In genomic region chr6:47465400-47465799, GRCm38 (mm10) we compare ENCODE assay signal across 11 mouse cellular contexts. TPM values are rescaled to one million over a fixed set of nuclear protein-coding genes. Genes with fewer than 3 reads are reported as not detected.
DNase-seq lines count a peak whose midpoint lies in the region; ATAC-seq lines count a peak whose summit lies in the region.
"Had no signal": no experiment of that assay in that cellular context is flagged by ENCODE, and none has a peak within 500 bp of the region (broad histone marks: within the 10 kb centered on the region; RNA-seq: fewer than 3 reads in every experiment).

No protein-coding gene starts in this region.

- ATAC-seq in forebrain, embryonic 14.5 days = no peak
- no peak for ATAC-seq in forebrain, embryonic 12.5 days (ENCODE audit: low FRiP score)
- ATAC-seq in midbrain, embryonic 14.5 days (ENCODE audit: low FRiP score, low TSS enrichment) = no peak
- no peak for ATAC-seq in midbrain, embryonic 13.5 days
- peak; percentile 78 for ATAC-seq in liver, embryonic 12.5 days
- ATAC-seq in kidney, embryonic 16.5 days (ENCODE audit: low FRiP score, low TSS enrichment) = no peak

- WGBS in forebrain, embryonic 14.5 days = 62% methylated on average over 2 of the region's 2 CpGs
- WGBS in forebrain, embryonic 12.5 days = 86% methylated on average over 2 of the region's 2 CpGs
- 88% methylated on average over 2 of the region's 2 CpGs for WGBS in midbrain, embryonic 14.5 days
- 87% methylated on average over 2 of the region's 2 CpGs for WGBS in midbrain, embryonic 13.5 days
- WGBS in liver, embryonic 12.5 days (ENCODE audit: insufficient replicate concordance) = 29% methylated on average over 2 of the region's 2 CpGs
- 48% methylated on average over 2 of the region's 2 CpGs for WGBS in kidney, embryonic 16.5 days

- 0 out of 2 replicates have a peak, but pooled peaks cover 4% of the 10 kb centered on the region for H3K4me1 ChIP-seq in forebrain, embryonic 14.5 days (ENCODE audit: control insufficient read depth, insufficient read depth, low read length)
- H3K4me1 ChIP-seq in forebrain, embryonic 12.5 days = no peaks in the 10 kb centered on the region
- no peaks in the 10 kb centered on the region for H3K4me1 ChIP-seq in midbrain, embryonic 14.5 days (ENCODE audit: control insufficient read depth, insufficient read depth, low read length)
- no peaks in the 10 kb centered on the region for H3K4me1 ChIP-seq in midbrain, embryonic 13.5 days (replicated peaks)
- peaks cover 52% of the 10 kb centered on the region for H3K4me1 ChIP-seq in liver, embryonic 12.5 days
- no peaks in the 10 kb centered on the region for H3K4me1 ChIP-seq in kidney, embryonic 16.5 days (ENCODE audit: insufficient read depth, low read length)

- H3K9ac ChIP-seq in forebrain, embryonic 14.5 days (ENCODE audit: low read length) = no peak overlapping the region
- no peak overlapping the region for H3K9ac ChIP-seq in forebrain, embryonic 12.5 days
- H3K9ac ChIP-seq in midbrain, embryonic 14.5 days (replicated peaks; ENCODE audit: low read length) = no peak overlapping the region
- no peak overlapping the region for H3K9ac ChIP-seq in midbrain, embryonic 13.5 days (replicated peaks)
- H3K9ac ChIP-seq in liver, embryonic 12.5 days = no peak overlapping the region
- H3K9ac ChIP-seq in kidney, embryonic 16.5 days (replicated peaks; ENCODE audit: low read length) = no peak overlapping the region

- H3K27me3 ChIP-seq in forebrain, embryonic 14.5 days (replicated peaks; ENCODE audit: control insufficient read depth, insufficient read depth, low read length) = no peaks in the 10 kb centered on the region
- no peaks in the 10 kb centered on the region for H3K27me3 ChIP-seq in forebrain, embryonic 12.5 days
- no peaks in the 10 kb centered on the region for H3K27me3 ChIP-seq in midbrain, embryonic 14.5 days (ENCODE audit: control insufficient read depth, insufficient read depth, low read length)
- no peaks in the 10 kb centered on the region for H3K27me3 ChIP-seq in midbrain, embryonic 13.5 days
- no peaks in the 10 kb centered on the region for H3K27me3 ChIP-seq in liver, embryonic 12.5 days (replicated peaks)
- H3K27me3 ChIP-seq in kidney, embryonic 16.5 days (ENCODE audit: insufficient read depth, low read length) = no peaks in the 10 kb centered on the region

- H3K9me3 ChIP-seq in forebrain, embryonic 14.5 days (replicated peaks; ENCODE audit: control insufficient read depth, low read length) = 0 out of 2 replicates have a peak, but pooled peaks cover 2% of the 10 kb centered on the region
- 0 out of 2 replicates have a peak, but pooled peaks cover 8% of the 10 kb centered on the region for H3K9me3 ChIP-seq in forebrain, embryonic 12.5 days
- no peaks in the 10 kb centered on the region for H3K9me3 ChIP-seq in midbrain, embryonic 14.5 days (ENCODE audit: control insufficient read depth, low read length)
- peaks cover 3% of the 10 kb centered on the region; the same call in 1 of the 2 replicates for H3K9me3 ChIP-seq in midbrain, embryonic 13.5 days
- H3K9me3 ChIP-seq in liver, embryonic 12.5 days (replicated peaks) = 0 out of 2 replicates have a peak, but pooled peaks cover 5% of the 10 kb centered on the region
- peaks cover 5% of the 10 kb centered on the region; the same call in 1 of the 2 replicates for H3K9me3 ChIP-seq in kidney, embryonic 16.5 days (ENCODE audit: low read length)

- no peaks in the 10 kb centered on the region for H3K36me3 ChIP-seq in forebrain, embryonic 14.5 days (ENCODE audit: control insufficient read depth, insufficient read depth, low read length)
- 0 out of 2 replicates have a peak, but pooled peaks cover 6% of the 10 kb centered on the region for H3K36me3 ChIP-seq in forebrain, embryonic 12.5 days (replicated peaks)
- H3K36me3 ChIP-seq in midbrain, embryonic 14.5 days (ENCODE audit: control insufficient read depth, insufficient read depth, low read length) = no peaks in the 10 kb centered on the region
- 0 out of 2 replicates have a peak, but pooled peaks cover 3% of the 10 kb centered on the region for H3K36me3 ChIP-seq in midbrain, embryonic 13.5 days
- peaks cover 9% of the 10 kb centered on the region for H3K36me3 ChIP-seq in liver, embryonic 12.5 days
- H3K36me3 ChIP-seq in kidney, embryonic 16.5 days (ENCODE audit: insufficient read depth, low read length) = 0 out of 2 replicates have a peak, but pooled peaks cover 3% of the 10 kb centered on the region

- H3K4me3 ChIP-seq in forebrain, embryonic 14.5 days (ENCODE audit: low read depth, low read length) = no peak overlapping the region
- no peak overlapping the region for H3K4me3 ChIP-seq in forebrain, embryonic 12.5 days (replicated peaks)
- H3K4me3 ChIP-seq in midbrain, embryonic 14.5 days (replicated peaks; ENCODE audit: low read depth, low read length) = no peak overlapping the region
- no peak overlapping the region for H3K4me3 ChIP-seq in midbrain, embryonic 13.5 days (replicated peaks)
- no peak overlapping the region for H3K4me3 ChIP-seq in liver, embryonic 12.5 days
- no peak overlapping the region for H3K4me3 ChIP-seq in kidney, embryonic 16.5 days (ENCODE audit: low read length)

- no peak overlapping the region for H3K27ac ChIP-seq in forebrain, embryonic 14.5 days (ENCODE audit: low read depth, low read length)
- H3K27ac ChIP-seq in forebrain, embryonic 12.5 days = no peak overlapping the region
- no peak overlapping the region for H3K27ac ChIP-seq in midbrain, embryonic 14.5 days (replicated peaks; ENCODE audit: low read depth, low read length)
- no peak overlapping the region for H3K27ac ChIP-seq in midbrain, embryonic 13.5 days
- peak overlapping the region; percentile 48; the same call in 1 of the 2 replicates for H3K27ac ChIP-seq in liver, embryonic 12.5 days
- no peak overlapping the region for H3K27ac ChIP-seq in kidney, embryonic 16.5 days (ENCODE audit: low read length)

- H3K4me2 ChIP-seq in forebrain, embryonic 14.5 days (ENCODE audit: low read length) = no peak overlapping the region
- no peak overlapping the region for H3K4me2 ChIP-seq in forebrain, embryonic 12.5 days
- H3K4me2 ChIP-seq in midbrain, embryonic 14.5 days (ENCODE audit: low read length) = no peak overlapping the region
- H3K4me2 ChIP-seq in midbrain, embryonic 13.5 days (replicated peaks) = no peak overlapping the region
- no peak overlapping the region for H3K4me2 ChIP-seq in liver, embryonic 12.5 days
- H3K4me2 ChIP-seq in kidney, embryonic 16.5 days (replicated peaks; ENCODE audit: low read depth, low read length) = no peak overlapping the region

- DNase-seq in forebrain, embryonic 14.5 days (ENCODE audit: low spot score) = peak; percentile 58
- DNase-seq in midbrain, embryonic 14.5 days = peak; percentile 29
- DNase-seq in thymus, postnatal 14 days = peak; percentile 57
- DNase-seq in heart, postnatal 4 days = no peak
- DNase-seq: adrenal gland, adult 8-10 months; heart, adult 18-20 months; kidney, adult 11 months had no signal

RNA-seq across cellular contexts. Expression of gene Cul1, which starts 12.2 kb away (rescaled TPM):
- polyA plus RNA-seq in forebrain, embryonic 14.5 days (2014; fragmentation: Nextera tagmentation; extraction: Ambion mirVana) = 161 and 163 TPM in 2 replicates
- polyA plus RNA-seq in forebrain, embryonic 12.5 days (2016; fragmentation: Nextera tagmentation; extraction: Ambion mirVana) = 213 and 214 TPM in 2 replicates
- 126 and 141 TPM in 2 replicates for polyA plus RNA-seq in midbrain, embryonic 14.5 days (2014; fragmentation: Nextera tagmentation; extraction: Ambion mirVana)
- 135 and 138 TPM in 2 replicates for polyA plus RNA-seq in midbrain, embryonic 13.5 days (2015; fragmentation: Nextera tagmentation; extraction: Ambion mirVana)
- polyA plus RNA-seq in liver, embryonic 12.5 days (2016; fragmentation: Nextera tagmentation; extraction: Ambion mirVana) = 95.5 and 99.5 TPM in 2 replicates
- polyA plus RNA-seq in kidney, embryonic 16.5 days (2015; fragmentation: Nextera tagmentation; extraction: Ambion mirVana) = 133 and 140 TPM in 2 replicates
- 10 to 100 TPM; 89.4 to 94.8 TPM for total RNA-seq in heart, postnatal 4 days (2021)
